Mouse (Mus musculus) liver, embryonic 14.5 days (tissue): ENCODE measurements at regions not wholly inside any gene's neighbourhood (a gene's known extent, or its start where the extent isn't known, plus 50 kb on each side); places are given as distances from the start of the nearest gene placed in this dataset.

Experiments
- CTCF ChIP-seq: IDR thresholded peaks from 2 replicates; pipeline ENCODE4 v1.5.1; 2016; ENCODE audit warnings: antibody characterized with exemption, low read depth, control low read depth
- EP300 ChIP-seq: IDR thresholded peaks from 2 replicates; pipeline ENCODE4 v1.6.1; 2016; ENCODE audit warnings: antibody characterized with exemption, low read depth

- TF ChIP-seq EP300 (no peak), CTCF (no peak)
These were observed 135.0 kb downstream of the Slc35b3 start for GRCm38 (mm10) chr13:38825649-38826048.
